8 mouse cellular contexts compared by ENCODE assay signal in the genomic region with DNA sequence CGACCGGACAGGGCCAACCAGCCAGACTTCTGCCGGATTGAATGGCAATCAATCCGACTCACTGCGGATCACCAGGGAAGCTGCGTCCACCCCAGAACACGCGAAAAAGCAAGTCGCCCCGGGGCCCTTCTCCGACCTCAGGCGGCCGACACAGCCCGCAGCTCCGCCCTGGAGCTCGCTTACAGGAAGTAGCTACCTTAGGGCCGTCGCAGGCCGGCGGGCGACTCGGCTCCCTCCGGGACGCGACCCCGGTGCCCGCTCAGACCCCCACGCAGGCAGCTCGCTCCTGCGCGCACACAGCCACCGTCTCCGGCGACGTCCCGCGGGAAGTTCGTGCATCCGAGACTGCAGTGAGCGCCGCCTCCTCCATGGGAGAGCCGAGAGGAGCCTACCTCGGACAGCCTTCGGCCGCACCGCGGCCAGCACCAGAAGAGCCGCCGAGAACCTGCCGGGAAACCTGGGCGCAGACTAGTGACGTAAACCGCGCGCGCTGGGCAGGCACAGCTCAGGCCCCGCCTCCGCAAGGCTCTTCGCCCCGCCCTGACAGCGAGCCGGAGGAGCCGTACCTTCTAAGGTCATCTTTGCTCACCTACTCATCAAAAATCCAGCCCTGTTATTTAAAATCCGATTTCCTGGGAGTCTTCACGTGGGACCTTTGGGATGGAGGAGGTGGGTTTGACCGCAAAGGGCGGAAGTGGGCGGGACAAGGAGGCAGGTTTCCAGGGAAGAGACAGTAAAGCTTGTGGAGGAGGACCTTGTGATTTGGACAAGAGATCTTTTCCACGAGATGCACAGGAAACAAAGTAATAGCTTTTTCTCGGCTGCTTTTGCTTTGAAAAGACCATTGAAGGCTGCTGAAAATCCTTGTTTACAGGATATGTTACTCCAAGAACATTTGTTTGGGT. TPM values are rescaled to one million over a fixed set of nuclear protein-coding genes. Genes with fewer than 3 reads are reported as not detected.
DNase-seq lines count a peak whose midpoint lies in the region; ATAC-seq and TF ChIP-seq lines count a peak whose summit lies in the region.

A gene (minus strand): TSS at position 473 of the 905 bp plus-strand sequence.

- no peak for TF ChIP-seq CTCF in E14TG2a.4 (conservative IDR thresholded peaks at IDR 0.05; ENCODE audit: low read length)
- no peak for TF ChIP-seq CTCF in heart, postnatal 0 days (IDR thresholded peaks at IDR 0.05; ENCODE audit: low read depth)
- no peak for TF ChIP-seq CTCF in testis, adult 2 months (IDR thresholded peaks at IDR 0.05; ENCODE audit: control insufficient read depth, insufficient read depth, insufficient replicate concordance, low read depth, low read length)

- WGBS in forebrain, embryonic 12.5 days, result under 1% methylated on average over 70 of the region's 70 CpGs
- under 1% methylated on average over 69 of the region's 70 CpGs for WGBS in heart, postnatal 0 days
- WGBS in liver, embryonic 16.5 days (ENCODE audit: insufficient replicate concordance), result under 1% methylated on average over 70 of the region's 70 CpGs
- under 1% methylated on average over 70 of the region's 70 CpGs for WGBS in neural tube, embryonic 13.5 days

- peaks cover 29% of the 10 kb centered on the region for H3K4me1 ChIP-seq in E14TG2a.4 (replicated peaks; ENCODE audit: low read depth, low read length)
- peaks cover 10% of the 10 kb centered on the region for H3K4me1 ChIP-seq in forebrain, embryonic 12.5 days
- 0 out of 2 replicates have a peak, but pooled peaks cover 6% of the 10 kb centered on the region for H3K4me1 ChIP-seq in heart, postnatal 0 days (ENCODE audit: control insufficient read depth, insufficient read depth)
- H3K4me1 ChIP-seq in liver, embryonic 16.5 days (ENCODE audit: control insufficient read depth, low read depth, low read length), result peaks cover 19% of the 10 kb centered on the region
- peaks cover 25% of the 10 kb centered on the region for H3K4me1 ChIP-seq in neural tube, embryonic 13.5 days (replicated peaks)
- H3K4me1 ChIP-seq in testis, adult 2 months (ENCODE audit: control insufficient read depth, insufficient read depth, low read length), result no peaks in the 10 kb centered on the region

- peak within 1 kb of the TSS; percentile 68 for H3K4me2 ChIP-seq in forebrain, embryonic 12.5 days
- peak within 1 kb of the TSS; percentile 77 for H3K4me2 ChIP-seq in heart, postnatal 0 days (ENCODE audit: low read depth, low read length)
- peak within 1 kb of the TSS; percentile 78 for H3K4me2 ChIP-seq in liver, embryonic 16.5 days (ENCODE audit: low read depth, low read length)
- peak within 1 kb of the TSS; percentile 77 for H3K4me2 ChIP-seq in neural tube, embryonic 13.5 days

- peaks cover 20% of the 10 kb centered on the region for H3K36me3 ChIP-seq in E14TG2a.4 (ENCODE audit: insufficient read depth, low read length)
- no peaks in the 10 kb centered on the region; the same call in 1 of the 2 replicates for H3K36me3 ChIP-seq in forebrain, embryonic 12.5 days (replicated peaks)
- H3K36me3 ChIP-seq in heart, postnatal 0 days (replicated peaks; ENCODE audit: control insufficient read depth, insufficient read depth, low read length), result peaks cover 3% of the 10 kb centered on the region; the same call in 1 of the 2 replicates
- 0 out of 2 replicates have a peak, but pooled peaks cover 2% of the 10 kb centered on the region for H3K36me3 ChIP-seq in liver, embryonic 16.5 days (ENCODE audit: control insufficient read depth, insufficient read depth)
- no peaks in the 10 kb centered on the region for H3K36me3 ChIP-seq in neural tube, embryonic 13.5 days
- no peaks in the 10 kb centered on the region for H3K36me3 ChIP-seq in testis, adult 2 months (ENCODE audit: control insufficient read depth, insufficient read depth, low read length)

- peak; percentile 88 for DNase-seq in c-Kit-positive CD71-positive TER-119-positive erythroid progenitor cells, embryonic 14.5 days (ENCODE audit: low spot score)
- peak; percentile 91 for DNase-seq in heart, postnatal 0 days (ENCODE audit: low spot score)
- DNase-seq in kidney, postnatal 4 days, result peak; percentile 98

- ATAC-seq in forebrain, embryonic 12.5 days (ENCODE audit: low FRiP score), result peak; percentile 98
- peak; percentile 98 for ATAC-seq in heart, postnatal 0 days (ENCODE audit: insufficient read depth, low read depth)
- ATAC-seq in liver, embryonic 16.5 days (ENCODE audit: low read depth), result peak; percentile 99
- ATAC-seq in neural tube, embryonic 13.5 days (ENCODE audit: low read depth), result peak; percentile 98

- peak within 1 kb of the TSS; percentile 97 for H3K4me3 ChIP-seq in E14TG2a.4 (replicated peaks; ENCODE audit: low read length)
- H3K4me3 ChIP-seq in forebrain, embryonic 12.5 days (replicated peaks), result peak within 1 kb of the TSS; percentile 91
- peak within 1 kb of the TSS; percentile 89 for H3K4me3 ChIP-seq in heart, postnatal 0 days (ENCODE audit: low read depth, low read length)
- H3K4me3 ChIP-seq in liver, embryonic 16.5 days (ENCODE audit: low read depth, low read length), result peak within 1 kb of the TSS; percentile 95
- H3K4me3 ChIP-seq in neural tube, embryonic 13.5 days, result peak within 1 kb of the TSS; percentile 83
- H3K4me3 ChIP-seq in testis, adult 2 months (ENCODE audit: control insufficient read depth, low read depth, low read length), result peak within 1 kb of the TSS; percentile 88

- H3K27ac ChIP-seq in forebrain, embryonic 12.5 days, result peak within 1 kb of the TSS; percentile 87
- peak within 1 kb of the TSS; percentile 92 for H3K27ac ChIP-seq in heart, postnatal 0 days (ENCODE audit: low read depth)
- H3K27ac ChIP-seq in liver, embryonic 16.5 days (ENCODE audit: low read length), result peak within 1 kb of the TSS; percentile 95
- H3K27ac ChIP-seq in neural tube, embryonic 13.5 days (replicated peaks), result peak within 1 kb of the TSS; percentile 89
- peak within 1 kb of the TSS; percentile 82 for H3K27ac ChIP-seq in testis, adult 2 months (ENCODE audit: control insufficient read depth, insufficient read depth, low read depth, low read length)

- TF ChIP-seq EP300 in heart, postnatal 0 days (IDR thresholded peaks at IDR 0.05; ENCODE audit: low read depth), result peak; percentile 25; the same call in 1 of the 2 replicates

- peak; percentile 92 for TF ChIP-seq POLR2A in testis, adult 2 months (IDR thresholded peaks at IDR 0.05; ENCODE audit: control insufficient read depth, low read depth, low read length)

- no peaks in the 10 kb centered on the region for H3K27me3 ChIP-seq in E14TG2a.4 (ENCODE audit: insufficient read depth, low read length)
- H3K27me3 ChIP-seq in forebrain, embryonic 12.5 days, result no peaks in the 10 kb centered on the region
- H3K27me3 ChIP-seq in heart, postnatal 0 days (ENCODE audit: control insufficient read depth, insufficient read depth, low read length), result no peaks in the 10 kb centered on the region
- no peaks in the 10 kb centered on the region for H3K27me3 ChIP-seq in liver, embryonic 16.5 days (ENCODE audit: control insufficient read depth, insufficient read depth, low read depth, low read length)
- no peaks in the 10 kb centered on the region for H3K27me3 ChIP-seq in neural tube, embryonic 13.5 days
- H3K27me3 ChIP-seq in testis, adult 2 months (ENCODE audit: control insufficient read depth, insufficient read depth, low read length), result no peaks in the 10 kb centered on the region

- H3K9me3 ChIP-seq in E14TG2a.4 (ENCODE audit: low read length), result no peaks in the 10 kb centered on the region
- no peaks in the 10 kb centered on the region for H3K9me3 ChIP-seq in forebrain, embryonic 12.5 days
- H3K9me3 ChIP-seq in heart, postnatal 0 days (replicated peaks; ENCODE audit: control insufficient read depth, low read length), result no peaks in the 10 kb centered on the region
- H3K9me3 ChIP-seq in liver, embryonic 16.5 days (replicated peaks; ENCODE audit: control insufficient read depth, low read length), result no peaks in the 10 kb centered on the region
- no peaks in the 10 kb centered on the region for H3K9me3 ChIP-seq in neural tube, embryonic 13.5 days

- peak within 1 kb of the TSS; percentile 88 for H3K9ac ChIP-seq in forebrain, embryonic 12.5 days
- H3K9ac ChIP-seq in heart, postnatal 0 days (replicated peaks; ENCODE audit: low read depth, low read length), result peak within 1 kb of the TSS; percentile 91
- peak within 1 kb of the TSS; percentile 93 for H3K9ac ChIP-seq in liver, embryonic 16.5 days (ENCODE audit: low read depth, low read length)
- H3K9ac ChIP-seq in neural tube, embryonic 13.5 days, result peak within 1 kb of the TSS; percentile 89

RNA-seq across cellular contexts. Expression of the gene that starts here (rescaled TPM):
- polyA plus RNA-seq in forebrain, embryonic 12.5 days (2016; fragmentation: Nextera tagmentation; extraction: Ambion mirVana), result 47.8 and 48.8 TPM in 2 replicates
- 28.9 and 40.0 TPM in 2 replicates for total RNA-seq in heart, postnatal 0 days (2014; rRNA removed; ENCODE audit: low replicate concordance)
- polyA plus RNA-seq in heart, postnatal 0 days (2015; fragmentation: Nextera tagmentation; extraction: Ambion mirVana), result 30.4 and 32.2 TPM in 2 replicates
- 20.0 and 20.5 TPM in 2 replicates for polyA plus RNA-seq in liver, embryonic 16.5 days (2015; fragmentation: Nextera tagmentation; extraction: Ambion mirVana)
- polyA plus RNA-seq in neural tube, embryonic 13.5 days (2015; fragmentation: Nextera tagmentation; extraction: Ambion mirVana), result 40.3 and 42.0 TPM in 2 replicates
- polyA plus RNA-seq in testis, adult 2 months (2012; rRNA removed), result 4.5 and 5.5 TPM in 2 replicates

Comparison
In these comparisons a context has a peak if more than half of its experiments do, and no peak if none do; other contexts are left out.
1. Peak in every context shown above with its lines: DNase-seq, ATAC-seq, H3K4me3 ChIP-seq and H3K27ac ChIP-seq.